Mouse (Mus musculus) kidney, postnatal 14 days (tissue): ENCODE measurements around the gene Palm3.
A peak's percentile ranks its signal among the peaks of the same experiment; 100 is the strongest.

Experiments
- DNase-seq: peaks from one replicate; pipeline ENCODE4 v3.0.0; 2022; ENCODE audit warnings: mixed read lengths

Palm3 gene

GRCm38 (mm10) chr8:84068316-84069035, 47.2 kb downstream of the Palm3 start:
- no peak for DNase-seq

- peak; percentile 45 for DNase-seq
Observed at GRCm38 (mm10) chr8:84069169-84069568, 47.9 kb downstream of the Palm3 start.

GRCm38 (mm10) chr8:84069750-84070149, 48.5 kb downstream of the Palm3 start:
- DNase-seq: no peak

GRCm38 (mm10) chr8:84070241-84070640, 49.0 kb downstream of the Palm3 start:
- DNase-seq: no peak

- no peak for DNase-seq
Observed at GRCm38 (mm10) chr8:84070667-84071066, 49.4 kb downstream of the Palm3 start.

GRCm38 (mm10) chr8:84071921-84072320, 50.6 kb downstream of the Palm3 start:
- DNase-seq: no peak

GRCm38 (mm10) chr8:84072321-84072720, 51.0 kb downstream of the Palm3 start:
- no peak for DNase-seq

GRCm38 (mm10) chr8:84073230-84073976, 52.1 kb downstream of the Palm3 start:
- no peak for DNase-seq

- DNase-seq: no peak
Observed at GRCm38 (mm10) chr8:84076412-84076811, 55.1 kb downstream of the Palm3 start.

GRCm38 (mm10) chr8:84076849-84077248, 55.6 kb downstream of the Palm3 start:
- DNase-seq: no peak

- DNase-seq: no peak
Observed at GRCm38 (mm10) chr8:84079206-84079605, 57.9 kb downstream of the Palm3 start.
